Mouse (Mus musculus): ENCODE measurements around the gene Mpzl2.

GRCm38 (mm10) chr9:45040066-45040845 lies 657 bp downstream of the Mpzl2 start:
- TF ChIP-seq CTCF (IDR thresholded peaks at IDR 0.05; ENCODE audit: low read depth) (no peak), EP300 (optimal IDR thresholded peaks at IDR 0.05) (no peak)
